Mouse (Mus musculus) cerebellum, adult 9-11 months (tissue): ENCODE measurements at regions not wholly inside any gene's neighbourhood (a gene's known extent, or its start where the extent isn't known, plus 50 kb on each side); places are given as distances from the start of the nearest gene placed in this dataset.

Source experiments
- DNase-seq: peaks from one replicate; pipeline ENCODE4 v3.0.0; 2022

DNA sequence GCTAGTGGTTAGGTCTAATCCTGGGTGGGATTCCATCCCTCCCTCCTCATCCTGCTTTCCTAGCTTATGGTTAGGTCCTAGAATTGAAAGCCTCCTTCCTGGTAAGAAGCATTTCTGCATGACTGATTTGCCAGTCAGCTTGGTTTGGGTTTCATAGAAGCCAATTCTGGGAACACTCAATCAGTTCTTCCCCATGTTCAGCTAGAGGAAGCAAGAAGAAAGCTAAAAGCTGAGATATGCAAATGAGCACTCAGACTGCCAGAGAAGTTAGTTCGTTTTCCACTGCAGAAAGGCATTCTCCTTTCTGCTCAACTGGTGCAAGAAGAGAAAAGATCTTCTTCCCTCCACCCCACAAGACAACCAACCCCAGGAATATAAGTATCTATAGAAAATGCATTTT is 457.0 kb upstream of the Vstm2b start:
- no peak for DNase-seq

DNA sequence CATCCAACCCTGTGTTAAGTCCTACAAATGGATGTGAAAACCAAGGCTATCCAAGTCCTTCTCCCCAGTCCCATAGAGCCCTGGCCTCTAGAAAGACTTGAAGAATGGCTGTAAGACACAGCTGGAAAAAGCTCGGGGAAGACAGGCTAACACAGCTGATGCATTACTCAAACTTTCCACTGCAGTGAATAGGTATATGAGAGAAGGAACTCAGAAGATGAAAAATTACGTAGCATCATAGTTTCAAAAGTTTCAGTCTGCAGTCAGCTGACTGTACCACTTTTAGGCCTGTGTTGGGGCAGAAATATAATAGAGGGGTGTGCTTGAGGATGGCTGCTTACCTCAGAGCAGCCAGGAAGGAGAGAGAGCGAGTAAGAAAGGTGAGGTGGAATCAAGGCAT is 456.3 kb upstream of the Vstm2b start:
- no peak for DNase-seq

DNA sequence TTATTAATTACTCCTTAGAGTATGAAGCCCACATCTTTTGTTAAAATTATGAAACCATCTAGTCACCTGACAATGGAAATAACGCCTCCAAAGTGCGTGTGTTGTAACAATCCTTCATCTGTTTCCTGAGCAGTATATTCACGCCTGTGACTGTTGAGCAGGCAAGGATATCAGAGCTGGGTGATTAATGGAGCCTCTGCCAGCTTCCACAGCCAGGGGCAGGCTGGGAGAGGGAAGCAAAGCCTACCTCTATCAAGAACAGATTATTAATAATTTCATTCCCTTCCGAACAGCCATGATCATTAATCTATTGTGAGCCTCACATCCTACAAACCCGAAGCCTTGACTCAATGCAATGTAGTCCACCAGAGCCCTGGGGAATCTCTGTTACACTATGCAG is 431.7 kb upstream of the Vstm2b start:
- no peak for DNase-seq

DNA sequence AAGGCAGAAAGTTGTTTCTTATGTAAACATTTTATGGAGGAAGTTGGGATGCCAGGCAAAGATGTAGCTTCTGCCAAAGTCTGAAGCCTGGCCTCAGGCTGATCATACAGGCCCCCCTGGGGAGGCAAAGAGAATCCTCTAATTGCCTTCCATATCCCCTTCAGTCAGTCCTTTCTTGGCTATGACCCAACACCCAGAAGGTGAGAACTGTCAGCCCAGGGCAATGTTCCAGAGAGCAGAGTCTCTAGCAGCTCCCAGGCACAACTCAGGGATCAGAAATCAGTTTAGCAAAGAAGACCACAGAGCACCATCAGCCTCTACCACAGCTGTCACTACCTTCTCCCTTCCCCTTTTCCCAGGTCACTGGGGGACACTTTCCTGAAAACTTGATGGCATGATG is 410.9 kb upstream of the Vstm2b start:
- DNase-seq: no peak

DNA sequence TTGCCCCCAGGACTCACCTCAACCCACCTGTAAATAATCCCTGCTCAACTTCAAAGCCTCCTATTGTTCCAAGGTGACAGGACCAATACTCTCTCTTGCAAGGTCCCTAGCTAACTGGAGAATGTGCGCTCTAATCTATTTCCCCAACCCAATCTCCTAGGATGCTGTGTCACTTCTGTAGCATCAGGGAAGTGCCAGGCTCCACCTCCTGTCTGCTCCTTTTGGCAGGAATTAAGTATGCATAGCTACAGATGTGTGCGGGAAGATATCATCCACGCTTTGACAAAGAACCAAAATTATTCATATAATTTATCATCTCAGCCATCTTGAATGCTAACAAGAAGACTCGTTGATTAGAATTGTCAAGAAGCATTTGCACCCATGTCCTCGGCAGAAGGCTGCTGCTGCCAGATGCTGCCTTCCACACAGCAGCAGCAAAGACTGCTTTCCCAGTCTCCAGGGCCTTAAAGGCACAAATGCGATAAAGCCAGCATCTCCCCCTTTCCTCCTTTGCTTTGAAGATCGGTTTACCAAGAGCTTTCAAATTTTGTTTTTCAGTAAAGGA is 375.3 kb upstream of the Vstm2b start:
- DNase-seq: no peak

DNA sequence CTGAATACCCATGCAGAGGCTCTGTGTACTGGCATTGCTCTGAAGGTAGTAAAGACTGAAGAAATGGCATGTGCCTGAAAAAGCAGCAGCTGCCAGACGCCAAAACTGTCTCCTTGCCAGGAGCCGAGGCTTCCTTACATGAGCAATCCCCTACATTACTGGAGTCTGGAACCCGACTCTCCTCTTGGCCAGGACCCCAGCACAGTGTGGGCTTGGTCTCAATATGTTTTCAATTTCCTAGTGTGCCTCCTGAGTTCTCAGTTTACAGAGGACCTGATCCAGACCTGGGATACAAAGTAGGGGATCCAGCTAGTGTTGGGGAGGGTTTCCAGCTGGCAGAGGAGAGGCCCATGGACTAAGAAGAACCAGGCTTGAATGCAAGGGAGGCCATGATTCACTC is 361.5 kb upstream of the Vstm2b start:
- no peak for DNase-seq

DNA sequence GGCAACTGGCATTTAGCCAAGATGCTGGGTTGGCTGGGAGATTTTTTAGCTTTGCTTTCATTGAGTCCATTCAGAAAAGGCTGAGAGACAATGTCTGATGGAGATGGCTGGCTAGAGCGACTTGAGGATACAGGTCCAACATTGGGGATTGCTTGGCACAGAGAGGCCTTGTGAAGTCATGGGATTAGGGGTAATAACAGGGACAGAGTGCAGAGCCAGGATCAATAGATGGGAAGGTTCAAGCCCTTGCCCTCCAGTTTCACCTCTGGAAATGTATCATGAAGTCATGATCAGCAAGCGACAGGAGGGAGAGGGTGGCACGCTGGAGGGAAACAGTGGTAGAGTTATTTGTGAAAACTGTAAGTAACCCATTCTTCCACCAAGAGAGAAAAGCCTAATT is 360.5 kb upstream of the Vstm2b start:
- no peak for DNase-seq

DNA sequence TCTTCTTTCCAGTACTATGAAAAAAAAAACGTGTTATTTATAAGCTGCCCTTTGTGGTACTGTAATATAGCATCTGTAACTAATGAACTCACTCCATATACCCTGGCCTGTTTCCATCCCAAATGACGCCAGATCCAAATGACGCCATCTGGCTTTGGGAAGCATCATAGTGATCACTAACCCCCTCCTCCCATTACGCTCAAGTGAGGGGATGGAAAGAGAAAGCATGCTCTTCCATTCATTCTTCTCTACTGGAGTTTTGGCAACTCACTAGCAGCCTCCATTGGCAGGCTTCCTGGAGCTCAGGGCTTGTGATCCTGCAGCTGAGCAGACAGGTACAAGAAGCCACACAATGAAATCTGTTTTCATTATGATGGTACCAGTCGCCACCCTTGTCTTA is 358.3 kb upstream of the Vstm2b start:
- no peak for DNase-seq

DNA sequence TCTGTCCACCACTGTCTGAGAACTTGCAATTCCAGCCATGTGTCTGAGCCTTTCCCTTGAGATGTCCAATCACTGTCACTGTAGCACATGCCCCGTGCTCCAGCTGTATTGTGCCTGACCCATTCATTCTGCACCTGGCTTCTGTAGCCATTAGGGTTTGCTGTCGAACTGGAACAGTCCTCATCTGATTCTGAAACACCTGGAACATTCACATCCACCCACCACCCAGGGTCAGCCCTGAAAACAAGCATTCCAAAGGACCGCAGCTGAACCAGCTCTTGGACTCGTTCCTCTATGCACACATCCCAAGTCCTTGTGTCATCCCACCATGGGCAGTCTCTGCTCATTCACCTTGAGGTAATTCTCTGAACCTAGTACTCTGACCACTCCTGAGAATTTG is 356.8 kb upstream of the Vstm2b start:
- no peak for DNase-seq

DNA sequence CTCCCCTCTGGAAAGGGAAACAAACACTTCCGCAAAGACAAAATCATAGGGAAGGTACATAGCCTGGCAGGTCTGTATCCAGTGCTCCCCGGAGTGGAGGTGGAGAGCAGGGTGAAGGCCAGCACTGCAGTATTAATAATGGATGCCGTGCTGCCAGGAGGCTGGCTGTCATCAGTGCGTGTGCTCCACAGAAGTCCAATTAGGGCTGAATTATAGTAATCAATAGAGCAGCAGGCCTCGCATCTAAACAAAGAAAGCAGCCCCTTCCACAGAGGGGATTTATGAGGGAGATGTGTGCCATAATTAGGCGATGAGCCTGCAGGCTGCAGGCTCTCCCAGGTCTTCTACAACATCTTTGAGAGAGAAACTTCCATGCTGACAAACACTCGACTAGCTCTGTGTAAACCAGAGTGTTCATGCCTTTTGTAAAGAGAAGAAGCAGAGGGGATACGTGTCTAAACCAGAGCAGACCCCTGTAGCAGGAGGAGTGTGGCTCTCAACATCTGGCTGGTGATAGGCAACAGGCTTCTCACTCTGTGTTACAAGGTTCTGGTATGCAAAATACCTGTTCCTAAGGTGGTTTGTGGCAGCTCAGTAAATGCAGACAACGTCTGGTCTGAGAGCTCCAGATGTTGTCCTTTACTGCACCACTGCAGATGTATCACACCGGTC is 334.5 kb upstream of the Vstm2b start:
- DNase-seq: no peak

DNA sequence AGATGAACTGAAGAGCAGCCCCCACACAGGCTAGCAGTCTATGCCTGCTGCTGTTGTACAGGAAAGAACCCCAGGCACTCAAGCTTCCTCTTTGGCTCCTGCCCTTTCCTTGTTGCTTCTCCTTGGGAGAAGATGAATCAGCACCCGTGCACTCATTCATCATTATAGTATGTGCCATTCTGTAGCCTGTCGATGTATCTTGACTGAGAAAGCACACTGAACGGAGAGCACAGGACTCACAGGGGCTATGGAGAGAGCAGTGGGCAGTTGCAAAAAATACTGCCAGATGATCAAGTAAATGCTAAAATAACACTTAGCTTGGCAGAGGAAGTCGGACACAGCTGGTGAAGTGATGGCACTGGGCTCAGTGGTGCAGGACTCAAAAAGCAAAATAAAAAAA is 322.2 kb upstream of the Vstm2b start:
- DNase-seq: no peak

DNA sequence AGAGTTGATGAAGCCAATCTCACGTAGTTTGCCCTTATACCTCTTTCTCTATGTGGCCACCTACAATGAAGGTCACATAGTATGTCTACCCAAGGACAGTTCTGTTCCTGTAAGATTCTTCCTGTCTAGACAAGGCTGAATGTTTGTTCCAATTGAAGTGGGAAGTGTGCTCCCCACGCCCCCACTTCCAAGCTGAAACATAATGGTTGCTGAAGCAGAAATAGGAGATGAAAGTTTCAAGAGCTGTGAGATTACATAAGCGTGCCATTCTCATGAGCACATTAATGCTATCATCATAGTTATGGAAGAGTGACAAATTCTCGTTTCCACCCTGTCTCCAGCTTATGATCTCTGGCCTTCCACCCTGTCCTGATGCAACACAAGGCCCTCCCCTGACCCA is 320.8 kb upstream of the Vstm2b start:
- no peak for DNase-seq

DNA sequence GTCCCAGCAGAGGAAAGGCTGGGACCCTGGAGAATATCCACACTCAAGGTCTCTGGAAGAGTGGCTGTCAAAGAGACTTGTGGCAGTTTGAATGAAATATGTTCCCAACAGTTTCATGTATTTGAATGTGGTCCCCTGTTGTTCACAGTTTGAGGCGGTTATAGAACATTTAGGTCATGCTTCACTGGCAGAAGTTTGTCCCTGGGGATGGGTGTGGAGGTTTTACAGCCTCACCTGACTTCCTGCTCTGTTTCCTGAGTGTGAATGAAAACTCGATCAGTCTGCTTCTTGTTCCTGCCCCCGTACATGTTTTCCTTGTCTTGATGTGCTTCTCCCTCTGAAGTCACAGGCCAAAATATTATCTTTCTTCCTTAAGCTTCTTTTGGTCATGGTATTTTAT is 277.4 kb upstream of the Vstm2b start:
- no peak for DNase-seq

DNA sequence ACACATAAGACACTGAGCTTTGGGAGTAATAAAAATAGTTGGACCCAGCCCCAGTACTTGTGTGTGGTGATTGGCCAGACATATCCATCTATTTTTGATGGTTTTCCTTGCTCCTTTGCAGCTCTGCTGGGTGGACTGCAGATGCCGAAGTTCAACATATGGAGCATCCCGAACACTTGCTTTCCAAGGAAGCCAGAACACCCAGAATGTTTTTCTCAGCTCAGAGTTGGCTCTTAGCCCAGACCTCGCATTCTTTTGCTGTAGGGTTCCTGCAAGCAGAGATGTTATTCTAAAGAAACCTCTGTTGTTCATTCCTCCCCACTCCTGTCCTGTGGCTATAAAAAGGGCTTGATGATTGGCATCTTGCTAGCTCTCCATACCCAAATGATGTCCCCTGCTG is 275.3 kb upstream of the Vstm2b start:
- DNase-seq: no peak

DNA sequence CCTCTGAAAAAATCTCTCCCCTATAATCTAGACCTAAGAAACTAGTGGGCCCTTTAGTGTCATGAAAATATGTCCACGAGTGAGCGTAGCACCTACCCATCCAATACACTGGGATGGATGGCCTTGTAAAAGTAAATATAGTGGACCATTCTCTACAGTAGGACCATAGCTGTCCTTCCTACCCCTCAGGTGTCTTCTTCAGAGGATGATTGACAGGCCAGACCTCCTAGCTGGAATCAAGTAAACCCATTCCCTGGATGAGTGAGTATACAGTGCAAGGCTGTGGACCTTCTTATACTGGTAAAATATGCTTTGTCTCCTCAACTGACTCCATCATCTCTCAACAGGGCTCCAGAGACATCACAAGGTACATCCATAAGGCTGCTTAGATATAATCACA is 274.8 kb upstream of the Vstm2b start:
- DNase-seq: no peak

DNA sequence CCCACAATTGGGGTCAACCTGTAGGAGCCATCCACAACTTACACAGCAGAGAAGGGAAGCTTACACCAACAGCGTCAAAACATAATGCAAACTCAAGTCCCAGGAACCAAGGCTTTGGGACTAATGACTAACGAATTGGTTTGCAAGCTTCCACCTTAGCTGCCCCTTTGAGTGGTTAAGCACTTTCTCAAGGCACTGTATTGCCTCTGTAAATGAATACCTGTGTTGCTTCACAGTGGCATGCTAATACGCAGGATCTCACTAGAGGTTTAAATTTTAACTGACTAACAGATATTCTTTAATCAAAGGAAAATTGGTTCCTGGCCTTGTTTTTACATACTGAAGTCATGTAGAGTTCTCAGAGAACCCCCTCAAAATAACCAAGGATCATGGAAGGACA is 261.8 kb upstream of the Vstm2b start:
- DNase-seq: no peak

DNA sequence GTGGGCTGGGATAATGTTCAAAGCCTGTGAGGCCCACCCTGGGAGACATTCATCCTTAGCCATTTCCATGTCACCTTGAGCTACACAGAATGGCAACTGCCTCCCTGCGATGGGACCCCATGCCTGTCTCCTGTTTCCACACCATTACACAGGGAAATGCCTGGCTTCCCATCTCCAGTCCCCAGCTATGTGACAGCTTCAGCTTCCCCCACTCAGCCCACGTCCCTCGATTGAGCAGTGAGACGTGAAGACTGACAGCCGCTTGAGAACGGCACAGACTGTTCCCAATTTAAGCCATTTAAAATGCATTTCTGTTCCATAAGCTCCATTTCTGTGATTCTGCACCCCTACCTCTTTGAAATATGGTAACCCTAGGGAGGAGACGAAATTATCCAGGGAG is 243.1 kb upstream of the Vstm2b start:
- no peak for DNase-seq

DNA sequence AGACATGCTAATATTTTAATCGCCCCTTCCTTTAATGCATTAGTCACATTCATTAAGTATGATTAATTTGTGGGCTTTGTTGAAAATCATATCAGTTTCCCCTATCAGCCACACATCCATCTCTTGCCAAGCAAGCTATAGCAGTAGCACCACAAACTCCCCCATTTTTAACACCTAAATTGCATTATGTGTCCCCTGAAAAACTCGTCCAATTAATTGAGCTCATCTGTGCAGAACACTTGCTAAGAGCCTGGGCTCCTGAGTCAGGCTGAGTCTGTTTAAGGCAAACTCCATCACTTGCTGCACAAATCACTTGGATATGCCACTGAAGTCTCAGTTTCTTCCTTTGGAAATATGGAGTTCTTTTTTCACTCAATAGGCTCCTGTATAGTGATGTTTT is 242.7 kb upstream of the Vstm2b start:
- no peak for DNase-seq

DNA sequence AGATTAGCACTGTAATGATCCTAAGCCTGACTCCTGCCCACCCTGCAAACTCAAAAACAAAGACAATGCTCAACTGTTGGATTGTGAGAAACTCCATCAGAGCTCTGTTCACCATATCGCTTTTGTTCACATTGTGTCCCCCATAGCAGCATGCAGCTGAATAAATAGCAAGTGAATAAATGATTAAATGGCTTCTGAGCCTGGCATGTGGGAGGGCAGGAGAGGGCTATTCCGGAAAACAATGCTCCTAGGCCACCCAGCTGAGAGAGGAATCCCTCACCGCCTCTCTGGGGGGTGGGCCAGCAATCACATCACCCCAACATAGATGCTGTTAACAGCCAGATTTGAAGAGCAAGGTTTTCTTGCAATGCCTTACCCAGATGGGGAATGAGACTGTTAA is 238.5 kb upstream of the Vstm2b start:
- no peak for DNase-seq

DNA sequence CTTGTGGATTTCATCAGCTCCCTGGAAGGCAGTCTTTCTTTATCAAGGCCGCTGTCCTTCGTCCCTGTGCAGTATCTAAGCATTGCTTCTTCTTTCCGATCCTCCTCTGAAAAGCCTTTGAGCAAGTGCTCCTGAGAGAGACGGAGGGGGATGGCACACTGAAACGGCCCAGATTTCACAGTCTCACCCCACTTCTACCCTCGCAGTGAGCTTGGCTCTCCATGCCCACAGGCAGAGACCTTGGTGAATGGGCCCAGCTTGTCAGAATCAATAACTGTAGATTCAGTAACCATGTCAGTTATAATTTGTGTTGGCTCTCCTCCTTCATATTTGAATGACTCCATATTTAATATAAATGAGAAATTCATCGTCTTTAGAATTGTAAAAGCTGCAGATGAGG is 234.3 kb upstream of the Vstm2b start:
- DNase-seq: no peak

DNA sequence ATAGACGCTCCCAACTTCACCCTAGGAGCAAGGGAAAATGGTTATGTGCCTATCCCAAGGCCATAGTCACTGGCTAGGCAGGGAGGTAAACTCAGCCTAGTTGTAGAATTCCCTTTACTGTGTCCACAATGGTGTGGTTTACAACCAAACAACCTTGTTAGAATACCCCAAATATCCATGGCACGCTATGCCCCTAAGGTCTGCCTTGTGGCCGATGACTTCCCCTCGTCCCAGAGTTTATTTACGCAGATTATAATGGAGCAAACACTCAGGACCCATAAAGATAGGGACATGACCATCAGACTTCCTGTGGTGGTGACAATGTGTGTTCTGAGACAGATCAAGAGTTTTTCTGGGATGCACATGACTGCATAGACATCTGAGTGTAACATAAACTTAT is 231.5 kb upstream of the Vstm2b start:
- no peak for DNase-seq

DNA sequence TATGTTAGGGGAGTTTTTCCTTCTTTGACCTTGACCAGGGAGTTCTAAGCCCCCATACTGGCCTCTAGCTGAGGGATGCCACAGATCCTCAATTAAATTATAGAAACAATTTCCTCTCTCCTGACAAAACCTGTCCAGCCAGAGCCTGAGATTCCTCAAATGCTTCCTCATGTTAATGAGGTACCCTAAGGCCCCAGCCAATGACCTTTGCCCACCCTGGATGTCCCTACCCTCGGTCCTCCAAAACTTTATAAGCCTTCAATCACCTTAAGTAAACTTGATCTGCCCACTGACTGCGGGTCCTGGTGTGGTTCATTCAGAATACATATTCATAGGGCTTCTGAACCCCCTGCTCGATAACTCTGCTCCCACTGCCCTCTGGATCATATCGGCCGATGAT is 227.7 kb upstream of the Vstm2b start:
- DNase-seq: no peak

DNA sequence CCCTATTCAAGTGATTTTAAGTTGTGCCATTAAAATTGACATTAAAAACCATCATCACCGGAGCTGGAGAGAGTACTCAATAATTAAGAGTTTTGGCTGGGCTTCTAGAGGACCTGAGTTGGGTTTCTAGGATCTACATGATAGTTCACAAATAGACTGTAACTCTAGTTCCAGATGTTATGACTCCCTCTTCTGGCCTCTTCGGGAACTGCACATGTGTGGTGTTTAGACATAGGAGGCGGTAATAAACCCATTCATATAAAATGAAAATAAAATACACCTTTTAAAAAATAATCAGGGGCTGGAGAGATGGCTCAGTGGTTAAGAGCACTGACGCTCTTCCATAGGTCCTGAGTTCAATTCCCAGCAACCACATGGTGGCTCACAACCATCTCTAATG is 227.1 kb upstream of the Vstm2b start:
- DNase-seq: no peak

DNA sequence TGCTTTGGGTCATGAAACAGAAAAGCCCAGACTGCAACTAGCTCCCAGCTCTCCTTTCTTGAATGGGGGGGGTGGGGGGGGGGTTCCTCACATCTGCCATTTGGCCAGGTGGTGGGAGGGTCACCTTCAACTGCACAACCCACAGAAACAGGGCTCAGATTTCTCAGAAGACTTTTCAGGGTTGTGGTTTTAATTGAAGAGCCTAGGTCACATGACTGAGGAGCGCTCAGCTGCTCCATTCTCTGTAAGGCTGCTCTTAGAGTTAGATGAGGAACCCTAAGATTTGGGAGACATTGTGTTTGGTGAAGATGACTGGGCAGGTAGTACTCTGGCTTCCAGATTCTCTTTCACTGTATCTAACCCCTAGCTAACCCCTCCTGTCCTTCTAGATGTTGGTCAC is 225.8 kb upstream of the Vstm2b start:
- DNase-seq: no peak

DNA sequence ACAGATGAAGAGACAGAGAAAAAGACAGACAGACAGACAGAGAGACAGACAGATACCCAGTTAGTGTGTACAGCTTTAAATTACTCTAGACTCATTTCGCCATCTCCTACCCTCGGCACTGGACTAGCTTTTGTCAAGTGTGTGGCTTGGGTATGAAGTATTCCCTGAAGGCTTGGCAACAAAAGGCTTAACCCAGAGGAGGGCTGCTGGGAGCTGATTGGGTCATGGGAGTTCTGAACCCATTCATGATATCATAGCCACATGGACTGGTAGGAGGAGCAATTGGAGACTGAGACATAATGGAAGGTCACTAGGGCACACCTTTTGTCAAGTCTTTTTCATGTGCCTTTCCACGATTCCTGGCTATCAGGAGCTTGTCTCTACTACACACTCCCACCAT is 223.7 kb upstream of the Vstm2b start:
- no peak for DNase-seq

DNA sequence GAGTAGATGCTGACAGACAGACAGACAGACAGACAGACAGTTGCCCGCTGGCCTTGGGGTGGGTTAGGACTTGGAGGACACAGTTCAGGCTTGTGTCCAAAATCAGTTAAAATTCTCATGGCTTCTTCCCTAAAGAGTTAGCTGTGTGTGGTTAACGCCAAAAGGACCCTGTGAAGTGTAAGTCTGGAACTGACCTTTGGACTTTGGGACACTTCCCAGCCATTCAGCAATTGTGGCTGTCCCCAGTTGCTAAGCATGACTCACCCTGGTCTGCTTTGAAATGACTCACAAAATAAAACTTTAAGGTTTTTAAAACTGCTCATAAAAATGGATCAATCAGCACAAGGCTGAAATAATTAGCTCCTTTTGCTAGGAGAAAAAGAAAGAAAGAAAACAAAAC is 220.5 kb upstream of the Vstm2b start:
- DNase-seq: no peak
